Mouse (Mus musculus) liver, embryonic 16.5 days (tissue): ENCODE data around the gene Fbxl7. TPM values are rescaled to one million over a fixed set of nuclear protein-coding genes. Genes with fewer than 3 reads are reported as not detected.

ENCODE experiments used
- ATAC-seq: fragments of 200-750 bp; cut with Nextera tagmentation; 2 replicates; pipeline ENCODE4 v1.8.0; 2017; ENCODE audit warnings: low read depth, mild to moderate bottlenecking, moderate number of reproducible peaks, moderate library complexity
- H3K27ac ChIP-seq: fragments of 300-500 bp; sonication (generic); 2 replicates; pipeline ENCODE4 v1.5.1; 2014; ENCODE audit warnings: mild to moderate bottlenecking, low read length
- H3K27me3 ChIP-seq: fragments of 300-500 bp; sonication (generic); 2 replicates; pipeline ENCODE4 v1.6.1; 2014; ENCODE audit warnings: low read depth, low read length, mixed read lengths; ENCODE audit not compliant: control insufficient read depth, insufficient read depth
- H3K36me3 ChIP-seq: fragments of 300-500 bp; sonication (generic); 2 replicates; pipeline ENCODE4 v1.6.1; 2014; ENCODE audit warnings: mild to moderate bottlenecking; ENCODE audit not compliant: control insufficient read depth, insufficient read depth
- H3K4me1 ChIP-seq: fragments of 300-500 bp; sonication (generic); 2 replicates; pipeline ENCODE4 v1.6.1; 2014; ENCODE audit warnings: low read depth, low read length, mixed read lengths; ENCODE audit not compliant: control insufficient read depth
- H3K4me2 ChIP-seq: fragments of 300-500 bp; sonication (generic); 2 replicates; pipeline ENCODE4 v1.6.1; 2014; ENCODE audit warnings: low read depth, low read length, mixed read lengths
- H3K4me3 ChIP-seq: fragments of 300-500 bp; sonication (generic); 2 replicates; pipeline ENCODE4 v1.5.1; 2014; ENCODE audit warnings: low read depth, mild to moderate bottlenecking, low read length
- H3K9ac ChIP-seq: fragments of 300-500 bp; sonication (generic); 2 replicates; pipeline ENCODE4 v1.6.1; 2014; ENCODE audit warnings: low read depth, low read length
- H3K9me3 ChIP-seq: fragments of 300-500 bp; sonication (generic); replicated peaks from 2 replicates; pipeline ENCODE4 v1.6.1; 2016; ENCODE audit warnings: low read length; ENCODE audit not compliant: control insufficient read depth
- WGBS: fragments of 180-500 bp; shearing (Covaris S2); extraction: QIAGEN DNeasy Blood & Tissue Kit; methylation state at CpG from one replicate; pipeline ENCODE4 v1.1.7; 2014; ENCODE audit not compliant: insufficient replicate concordance; 5-methylcytosine and 5-hydroxymethylcytosine counted together
- polyA plus RNA-seq: library from polyadenylated mRNA; unstranded; fragments of >200 nt; fragmentation: Nextera tagmentation; extraction: Ambion mirVana; gene quantifications from 2 replicates; pipeline ENCODE4 v1.2.1, GENCODE M21; 2015

Gene Fbxl7
- polyA plus RNA-seq, 1 experiment from 2014 or later = 1.0 TPM

DNA sequence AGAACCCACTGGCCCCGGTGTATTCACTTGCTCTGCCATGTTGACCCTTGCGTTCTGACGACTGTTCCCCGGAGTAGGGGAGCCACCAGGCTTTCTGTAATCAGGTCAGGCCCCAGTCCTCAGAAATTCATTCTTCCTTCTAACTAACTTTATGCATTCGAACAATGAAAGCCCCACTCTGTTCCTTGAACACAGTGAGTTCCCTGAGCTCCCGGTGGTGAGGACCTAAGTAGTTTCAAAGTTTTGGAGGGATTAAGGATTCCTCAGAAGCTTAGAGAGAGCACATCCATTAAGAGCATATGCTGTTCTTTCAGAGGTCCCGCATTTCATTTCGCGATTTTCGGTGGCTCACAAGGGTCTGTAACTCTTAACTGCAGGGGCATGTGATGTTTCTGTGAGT is 341.8 kb downstream of the Fbxl7 start:
- 66% methylated on average over 10 of the region's 10 CpGs for WGBS

DNA sequence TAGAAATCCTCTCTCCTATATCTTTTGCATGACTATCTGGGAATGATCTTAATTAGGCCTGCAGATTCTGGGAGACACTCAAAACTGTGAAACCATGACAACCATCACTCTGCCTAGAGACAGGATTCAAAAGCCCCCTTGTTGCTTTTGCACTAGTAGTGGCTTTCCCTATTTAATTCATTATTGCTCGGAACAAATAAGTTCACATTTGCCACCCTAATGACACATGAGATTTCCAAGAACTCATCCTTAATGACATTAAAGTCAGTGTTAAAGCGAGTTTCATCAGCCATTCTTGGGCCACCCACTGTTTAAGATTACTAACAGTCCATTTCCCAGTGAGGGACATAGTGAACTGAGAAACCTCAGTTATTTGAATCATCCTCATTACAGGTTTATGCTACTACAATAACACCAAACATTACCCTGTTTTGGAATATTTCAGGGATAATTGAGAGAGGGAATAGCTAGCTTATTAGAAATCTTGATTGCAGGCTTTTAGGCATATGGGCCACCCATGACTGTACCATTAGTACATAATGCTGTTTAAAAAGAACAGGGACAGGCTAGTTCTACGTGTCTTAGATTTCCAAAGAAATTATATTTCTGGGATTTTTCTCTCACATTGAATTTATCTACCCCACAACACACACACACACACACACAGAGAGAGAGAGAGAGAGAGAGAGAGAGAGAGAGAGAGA is 361.2 kb downstream of the Fbxl7 start:
- Histone ChIP-seq H3K36me3 (no peaks in the 10 kb centered on the region), H3K4me1 (no peaks in the 10 kb centered on the region), H3K27me3 (no peaks in the 10 kb centered on the region), H3K9ac (no peak overlapping the region), H3K4me2 (no peak overlapping the region), H3K9me3 (no peaks in the 10 kb centered on the region), H3K4me3 (no peak overlapping the region), H3K27ac (no peak overlapping the region)
- 45% methylated on average over 3 of the region's 3 CpGs for WGBS
- ATAC-seq = no peak

More for the DNA sequence above, 341.8 kb downstream of the Fbxl7 start:
- no peak overlapping the region for H3K4me3 ChIP-seq
- H3K4me1 ChIP-seq = no peaks in the 10 kb centered on the region
- H3K36me3 ChIP-seq = no peaks in the 10 kb centered on the region
- no peak overlapping the region for H3K4me2 ChIP-seq
- ATAC-seq = no peak
- H3K9me3 ChIP-seq = no peaks in the 10 kb centered on the region; the same call in 1 of the 2 replicates
- H3K27ac ChIP-seq = no peak overlapping the region
- H3K27me3 ChIP-seq = no peaks in the 10 kb centered on the region
- H3K9ac ChIP-seq = no peak overlapping the region

DNA sequence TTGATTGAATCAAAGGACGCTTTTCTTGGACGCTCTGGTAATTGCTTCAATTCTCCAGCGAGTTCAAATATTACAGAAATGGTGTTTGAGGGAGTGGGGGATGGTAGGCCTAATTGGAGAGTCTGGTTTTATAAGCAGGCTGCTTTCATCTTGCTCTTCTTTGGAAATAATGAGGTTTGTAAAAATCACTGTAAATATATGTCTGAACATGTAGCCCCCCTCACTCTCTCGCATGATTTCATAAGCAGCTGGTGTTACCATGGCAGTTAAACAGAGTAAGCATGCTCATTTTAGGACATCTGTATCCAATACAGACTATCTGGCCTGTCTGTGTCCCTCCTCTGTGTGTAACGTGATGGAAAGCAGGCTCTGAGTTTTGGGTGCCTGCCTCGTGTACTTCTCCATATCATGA is 376.2 kb downstream of the Fbxl7 start:
- Histone ChIP-seq H3K27me3 (no peaks in the 10 kb centered on the region), H3K9ac (no peak overlapping the region), H3K27ac (no peak overlapping the region), H3K9me3 (no peaks in the 10 kb centered on the region), H3K4me1 (no peaks in the 10 kb centered on the region), H3K36me3 (no peaks in the 10 kb centered on the region), H3K4me3 (no peak overlapping the region), H3K4me2 (no peak overlapping the region)
- no peak for ATAC-seq
- WGBS = 47% methylated on average over 6 of the region's 6 CpGs

GRCm38 (mm10) chr15:26501024-26501423 is 394.4 kb downstream of the Fbxl7 start:
- Histone ChIP-seq H3K9me3 (no peaks in the 10 kb centered on the region), H3K4me2 (no peak overlapping the region), H3K4me1 (no peaks in the 10 kb centered on the region), H3K4me3 (no peak overlapping the region), H3K27ac (no peak overlapping the region), H3K9ac (no peak overlapping the region), H3K27me3 (no peaks in the 10 kb centered on the region), H3K36me3 (no peaks in the 10 kb centered on the region)
- ATAC-seq = no peak
- 39% methylated on average over 4 of the region's 4 CpGs for WGBS
